Mouse (Mus musculus) embryonic facial prominence, embryonic 11.5 days (tissue): Measurements from ENCODE around the gene Mcu. TPM values are rescaled to one million over a fixed set of nuclear protein-coding genes. Genes with fewer than 3 reads are reported as not detected.
A peak's percentile ranks its signal among the peaks of the same experiment; 100 is the strongest.

ENCODE experiments used
- ATAC-seq: fragments of 200-750 bp; cut with Nextera tagmentation; replicated peaks from 2 replicates; pipeline ENCODE4 v1.8.0; 2017; ENCODE audit warnings: low read depth; ENCODE audit not compliant: insufficient number of reproducible peaks, low FRiP score, low TSS enrichment
- DNase-seq: peaks from one replicate; pipeline ENCODE4 v3.0.0-alpha.2; 2015; ENCODE audit warnings: low spot score
- H3K27ac ChIP-seq: fragments of 300-500 bp; sonication (generic); replicated peaks from 2 replicates; pipeline ENCODE4 v1.5.1; 2014; ENCODE audit warnings: mild to moderate bottlenecking, low read depth, low read length, control low read depth
- H3K27me3 ChIP-seq: fragments of 300-500 bp; sonication (generic); 2 replicates; pipeline ENCODE4 v1.6.1; 2014; ENCODE audit warnings: mild to moderate bottlenecking, low read length, moderate library complexity, mixed read lengths; ENCODE audit not compliant: control insufficient read depth, insufficient read depth
- H3K36me3 ChIP-seq: fragments of 300-500 bp; sonication (generic); replicated peaks from 2 replicates; pipeline ENCODE4 v1.6.1; 2014; ENCODE audit warnings: low read depth, mild to moderate bottlenecking, low read length, moderate library complexity, mixed read lengths; ENCODE audit not compliant: control insufficient read depth, insufficient read depth
- H3K4me1 ChIP-seq: fragments of 300-500 bp; sonication (generic); 2 replicates; pipeline ENCODE4 v1.6.1; 2014; ENCODE audit warnings: low read length, mixed read lengths; ENCODE audit not compliant: control insufficient read depth, insufficient read depth
- H3K4me2 ChIP-seq: fragments of 300-500 bp; sonication (generic); 2 replicates; pipeline ENCODE4 v1.6.1; 2014; ENCODE audit warnings: low read depth, mild to moderate bottlenecking, control low read depth, low read length, moderate library complexity
- H3K4me3 ChIP-seq: fragments of 300-500 bp; sonication (generic); 2 replicates; pipeline ENCODE4 v1.5.1; 2014; ENCODE audit warnings: low read depth, low read length, control low read depth
- H3K9ac ChIP-seq: fragments of 300-500 bp; sonication (generic); replicated peaks from 2 replicates; pipeline ENCODE4 v1.6.1; 2014; ENCODE audit warnings: mild to moderate bottlenecking, control low read depth, low read length
- H3K9me3 ChIP-seq: fragments of 300-500 bp; sonication (generic); replicated peaks from 2 replicates; pipeline ENCODE4 v1.6.1; 2016; ENCODE audit warnings: mild to moderate bottlenecking, low read length, inconsistent platforms, mixed read lengths; ENCODE audit not compliant: control insufficient read depth
- WGBS: fragments of 180-500 bp; shearing (Covaris S2); extraction: QIAGEN DNeasy Blood & Tissue Kit; methylation state at CpG from one replicate; pipeline ENCODE4 v1.1.7; 2014; 5-methylcytosine and 5-hydroxymethylcytosine counted together
- polyA plus RNA-seq: library from polyadenylated mRNA; unstranded; fragments of >200 nt; fragmentation: Nextera tagmentation; extraction: Ambion mirVana; gene quantifications from 2 replicates; pipeline ENCODE4 v1.2.1, GENCODE M21; 2014

Gene Mcu
- polyA plus RNA-seq, 1 experiment from 2014 or later: 25.3 TPM

- no peaks in the 10 kb centered on the region for H3K36me3 ChIP-seq
- no peaks in the 10 kb centered on the region for H3K9me3 ChIP-seq
- H3K4me2 ChIP-seq: no peak overlapping the region
- 87% methylated on average over 7 of the region's 7 CpGs for WGBS
- H3K4me3 ChIP-seq: no peak overlapping the region
- ATAC-seq (no peak), DNase-seq (no peak)
- H3K27me3 ChIP-seq: no peaks in the 10 kb centered on the region
- H3K4me1 ChIP-seq: no peaks in the 10 kb centered on the region
- H3K27ac ChIP-seq: no peak overlapping the region
- H3K9ac ChIP-seq: no peak overlapping the region
Measured at GRCm38 (mm10) chr10:59588135-59588534, 28.4 kb downstream of the Mcu start.

- H3K27ac ChIP-seq: no peak overlapping the region
- H3K4me3 ChIP-seq: no peak overlapping the region
- WGBS: 92% methylated on average over 15 of the region's 15 CpGs
- no peaks in the 10 kb centered on the region for H3K36me3 ChIP-seq
- no peaks in the 10 kb centered on the region for H3K9me3 ChIP-seq
- H3K4me2 ChIP-seq: no peak overlapping the region
- H3K27me3 ChIP-seq: no peaks in the 10 kb centered on the region
- DNase-seq: no peak
- no peak for ATAC-seq
- H3K9ac ChIP-seq: no peak overlapping the region
- H3K4me1 ChIP-seq: no peaks in the 10 kb centered on the region
Measured at GRCm38 (mm10) chr10:59586821-59587220, 29.7 kb downstream of the Mcu start.

- no peak overlapping the region for H3K9ac ChIP-seq
- no peaks in the 10 kb centered on the region for H3K4me1 ChIP-seq
- no peaks in the 10 kb centered on the region for H3K36me3 ChIP-seq
- H3K27ac ChIP-seq: no peak overlapping the region
- H3K9me3 ChIP-seq: no peaks in the 10 kb centered on the region
- no peak overlapping the region for H3K4me2 ChIP-seq
- no peak for ATAC-seq
- no peak overlapping the region for H3K4me3 ChIP-seq
- DNase-seq: no peak
- 89% methylated on average over 5 of the region's 5 CpGs for WGBS
- H3K27me3 ChIP-seq: no peaks in the 10 kb centered on the region
Measured at GRCm38 (mm10) chr10:59585621-59586020, 30.9 kb downstream of the Mcu start.

- no peak overlapping the region for H3K9ac ChIP-seq
- H3K27me3 ChIP-seq: no peaks in the 10 kb centered on the region
- 95% methylated on average over 1 of the region's 1 CpGs for WGBS
- no peak overlapping the region for H3K4me2 ChIP-seq
- H3K4me1 ChIP-seq: no peaks in the 10 kb centered on the region
- no peak for ATAC-seq
- DNase-seq: no peak
- no peaks in the 10 kb centered on the region for H3K9me3 ChIP-seq
- H3K27ac ChIP-seq: no peak overlapping the region
- no peak overlapping the region for H3K4me3 ChIP-seq
- H3K36me3 ChIP-seq: no peaks in the 10 kb centered on the region
Measured at GRCm38 (mm10) chr10:59581826-59582543, 34.5 kb downstream of the Mcu start.

GRCm38 (mm10) chr10:59580593-59581149 lies 35.8 kb downstream of the Mcu start:
- H3K27me3 ChIP-seq: no peaks in the 10 kb centered on the region
- H3K4me3 ChIP-seq: no peak overlapping the region
- ATAC-seq: no peak
- H3K9me3 ChIP-seq: no peaks in the 10 kb centered on the region
- no peak overlapping the region for H3K27ac ChIP-seq
- H3K4me1 ChIP-seq: no peaks in the 10 kb centered on the region
- H3K36me3 ChIP-seq: no peaks in the 10 kb centered on the region
- H3K4me2 ChIP-seq: no peak overlapping the region
- 94% methylated on average over 3 of the region's 3 CpGs for WGBS
- H3K9ac ChIP-seq: no peak overlapping the region
- no peak for DNase-seq

GRCm38 (mm10) chr10:59579645-59580044 lies 36.8 kb downstream of the Mcu start:
- no peak overlapping the region for H3K4me2 ChIP-seq
- WGBS: 86% methylated on average over 3 of the region's 3 CpGs

GRCm38 (mm10) chr10:59577871-59578801 lies 38.4 kb downstream of the Mcu start:
- no peaks in the 10 kb centered on the region for H3K4me1 ChIP-seq
- WGBS: 57% methylated on average over 12 of the region's 12 CpGs
- H3K9me3 ChIP-seq: no peaks in the 10 kb centered on the region
- ATAC-seq (no peak), DNase-seq (peak; percentile 57)
- no peaks in the 10 kb centered on the region for H3K27me3 ChIP-seq
- H3K36me3 ChIP-seq: no peaks in the 10 kb centered on the region
- no peak overlapping the region for H3K4me2 ChIP-seq
- no peak overlapping the region for H3K9ac ChIP-seq
- no peak overlapping the region for H3K4me3 ChIP-seq
- no peak overlapping the region for H3K27ac ChIP-seq

More at GRCm38 (mm10) chr10:59579645-59580044, 36.8 kb downstream of the Mcu start:
- Histone ChIP-seq H3K4me1 (no peaks in the 10 kb centered on the region), H3K36me3 (no peaks in the 10 kb centered on the region), H3K9ac (no peak overlapping the region), H3K4me3 (no peak overlapping the region), H3K27ac (no peak overlapping the region), H3K27me3 (no peaks in the 10 kb centered on the region), H3K9me3 (no peaks in the 10 kb centered on the region)
- no peak for DNase-seq
- no peak for ATAC-seq

GRCm38 (mm10) chr10:59576305-59576704 lies 40.2 kb downstream of the Mcu start:
- ATAC-seq: no peak
- Histone ChIP-seq H3K36me3 (no peaks in the 10 kb centered on the region), H3K4me1 (no peaks in the 10 kb centered on the region), H3K27me3 (no peaks in the 10 kb centered on the region), H3K9me3 (no peaks in the 10 kb centered on the region), H3K27ac (no peak overlapping the region), H3K9ac (no peak overlapping the region), H3K4me3 (no peak overlapping the region), H3K4me2 (no peak overlapping the region)
- WGBS: 49% methylated on average over 5 of the region's 5 CpGs
- no peak for DNase-seq
